Mouse (Mus musculus) induced T-regulatory cell, adult 2 months (primary cell): ENCODE data around the gene Gm8914.
"Not testable (repeated sequence)": the region's sequence is repeated elsewhere in the genome, so short reads cannot be mapped to it uniquely, and the experiment has no call there.

Source experiments
- DNase-seq: peaks from one replicate; pipeline ENCODE4 v3.0.0-alpha.2; 2012; ENCODE audit warnings: low read depth

The Gm8914 gene

DNA sequence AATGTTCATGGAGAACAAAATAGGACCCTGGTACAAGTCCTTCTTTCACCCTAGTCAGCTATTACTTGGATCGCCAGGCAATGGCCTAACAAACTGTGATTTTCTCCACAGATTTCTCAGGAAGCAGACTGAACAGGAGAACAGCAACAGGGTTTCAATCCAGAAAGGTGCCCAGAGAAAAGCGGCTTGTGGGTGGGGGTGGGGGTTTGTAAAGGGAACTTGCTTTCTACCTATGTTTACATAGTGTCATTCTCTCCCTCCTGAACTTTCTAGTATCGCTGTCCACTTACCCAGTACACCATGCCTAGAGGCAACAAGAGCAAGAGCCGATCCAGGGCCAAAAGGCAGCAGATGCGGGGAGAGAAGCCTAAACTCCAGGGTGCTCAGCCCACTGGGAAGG is at the start of gene Gm8914:
Gene Gm8914, plus strand, starts transcription at position 301 of the 400 bp plus-strand sequence.
- not testable (repeated sequence) for DNase-seq
